Mouse (Mus musculus): Measurements from ENCODE around the gene Sfpq.
"Not testable (repeated sequence)": the region's sequence is repeated elsewhere in the genome, so short reads cannot be mapped to it uniquely, and the experiment has no call there.

Gene Sfpq

GRCm38 (mm10) chr4:127021151-127021945, at the start of gene Sfpq:
Gene Sfpq (plus strand): TSS chr4:127021324.
- DNase-seq (ENCODE audit: extremely low spot score, low read depth, low spot score): peak; percentile 99

DNA sequence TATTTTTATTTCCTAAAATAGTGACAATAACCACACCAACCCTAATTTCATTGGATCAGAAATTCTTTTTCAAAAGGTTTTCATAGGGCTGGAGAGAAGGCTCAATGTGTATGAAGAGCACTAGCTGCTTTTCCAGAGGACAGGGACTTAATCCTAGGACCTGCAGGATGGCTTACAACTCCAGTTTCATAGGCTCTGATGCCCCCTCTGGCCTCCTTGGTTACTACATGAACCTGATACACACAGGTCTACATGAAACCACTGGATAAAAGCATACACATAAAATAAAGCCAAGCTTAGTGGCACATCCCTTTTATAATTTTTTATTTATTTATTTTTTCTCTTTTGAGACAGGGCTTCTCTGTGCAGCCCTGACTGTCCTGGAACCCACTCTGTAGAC, 43.7 kb upstream of the Sfpq start:
- no peak for DNase-seq (ENCODE audit: extremely low spot score, low read depth, low spot score)

GRCm38 (mm10) chr4:126978706-126979105, 42.4 kb upstream of the Sfpq start:
- DNase-seq (ENCODE audit: extremely low spot score, low read depth, low spot score): no peak

GRCm38 (mm10) chr4:126983321-126983720, 37.8 kb upstream of the Sfpq start:
- no peak for DNase-seq (ENCODE audit: extremely low spot score, low read depth, low spot score)

GRCm38 (mm10) chr4:126983736-126984525, 37.2 kb upstream of the Sfpq start:
- DNase-seq (ENCODE audit: extremely low spot score, low read depth, low spot score): not testable (repeated sequence)

GRCm38 (mm10) chr4:126986768-126987167, 34.4 kb upstream of the Sfpq start:
- no peak for DNase-seq (ENCODE audit: extremely low spot score, low read depth, low spot score)

- DNase-seq (ENCODE audit: extremely low spot score, low read depth, low spot score): no peak
Observed at GRCm38 (mm10) chr4:126988503-126988902, 32.6 kb upstream of the Sfpq start.

DNA sequence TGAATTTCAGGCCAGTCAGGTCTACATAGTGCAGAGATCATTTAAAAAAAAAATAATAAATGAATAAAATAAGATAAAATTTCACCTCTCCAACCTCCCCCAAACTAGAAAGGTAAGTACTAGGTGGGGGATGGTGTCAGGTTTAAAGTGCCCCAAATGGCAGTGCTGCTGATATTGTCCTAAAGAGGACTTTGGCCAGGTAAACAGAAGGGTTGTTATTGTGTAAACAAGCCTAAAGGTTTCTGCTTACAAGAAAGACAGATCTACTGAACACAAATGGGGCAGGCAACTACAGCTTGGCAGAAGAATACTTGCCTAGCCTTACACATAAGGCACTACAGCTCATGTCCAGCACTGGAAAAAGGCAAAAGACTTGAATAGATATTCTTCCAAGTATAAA, 30.6 kb upstream of the Sfpq start:
- DNase-seq (ENCODE audit: extremely low spot score, low read depth, low spot score): no peak

DNA sequence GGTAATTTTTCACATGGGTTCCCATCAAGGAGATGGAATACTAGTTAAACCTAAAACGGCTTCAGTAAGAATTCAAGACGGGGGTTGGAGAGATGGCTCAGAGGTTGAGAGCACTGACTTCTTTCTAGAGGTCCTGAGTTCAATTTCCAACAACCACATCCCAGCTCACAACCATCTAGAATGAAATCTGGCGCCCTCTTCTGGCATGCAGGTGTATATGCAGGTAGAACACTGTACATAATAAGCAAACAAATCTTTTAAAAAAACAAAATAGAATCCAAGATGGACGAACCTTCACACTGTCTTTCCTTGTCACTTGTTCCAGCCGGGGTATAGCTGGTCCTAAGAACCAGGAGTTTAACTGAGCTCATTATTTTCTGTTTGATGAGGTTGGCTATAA, 28.8 kb upstream of the Sfpq start:
- DNase-seq (ENCODE audit: extremely low spot score, low read depth, low spot score): no peak

DNA sequence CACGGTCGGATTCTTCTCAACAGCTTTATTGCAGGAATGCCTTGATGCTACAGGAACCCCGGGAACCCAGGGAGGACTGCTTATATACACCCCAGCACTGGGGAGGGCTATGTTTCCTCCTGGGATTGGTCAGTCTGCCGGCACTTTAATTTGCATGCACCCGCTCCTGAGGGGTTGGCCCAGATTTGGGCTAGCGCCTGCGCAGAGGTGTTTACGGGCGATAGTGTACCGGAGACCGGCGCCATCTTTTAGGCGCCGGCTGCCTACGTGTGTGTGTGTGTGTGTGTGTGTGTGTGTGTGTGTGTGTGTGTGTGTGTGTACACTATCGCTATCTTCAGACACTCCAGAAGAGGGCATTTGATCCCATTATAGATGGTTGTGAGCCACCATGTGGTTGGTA, 21.8 kb upstream of the Sfpq start:
- not testable (repeated sequence) for DNase-seq (ENCODE audit: extremely low spot score, low read depth, low spot score)

DNA sequence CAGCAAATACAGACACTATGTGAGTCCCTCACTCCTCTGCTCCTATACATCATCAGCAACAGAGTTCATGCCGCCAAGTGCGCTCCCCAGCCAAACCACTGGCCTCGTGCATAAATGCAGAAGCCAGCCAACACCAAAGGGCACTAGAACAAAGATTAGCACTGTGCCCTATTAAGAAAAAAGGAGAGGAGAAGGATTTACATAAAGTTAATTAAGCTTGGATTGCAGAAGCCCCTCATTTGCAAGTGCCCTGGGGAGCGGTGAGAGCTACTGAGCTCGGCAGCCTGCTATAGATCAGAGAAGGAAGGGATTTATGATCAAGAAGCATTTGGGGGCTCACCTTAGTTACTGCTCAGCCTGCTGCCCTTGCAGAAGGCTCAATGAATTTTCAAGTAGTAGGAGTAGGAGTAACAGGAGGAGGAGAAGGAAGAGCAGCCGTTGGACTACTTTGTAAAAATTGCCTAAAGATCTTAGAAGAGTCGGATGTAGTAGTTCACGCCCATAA, 20.5 kb upstream of the Sfpq start:
- DNase-seq (ENCODE audit: extremely low spot score, low read depth, low spot score): no peak

- DNase-seq (ENCODE audit: extremely low spot score, low read depth, low spot score): no peak
Observed at GRCm38 (mm10) chr4:127004384-127004783, 16.7 kb upstream of the Sfpq start.

DNA sequence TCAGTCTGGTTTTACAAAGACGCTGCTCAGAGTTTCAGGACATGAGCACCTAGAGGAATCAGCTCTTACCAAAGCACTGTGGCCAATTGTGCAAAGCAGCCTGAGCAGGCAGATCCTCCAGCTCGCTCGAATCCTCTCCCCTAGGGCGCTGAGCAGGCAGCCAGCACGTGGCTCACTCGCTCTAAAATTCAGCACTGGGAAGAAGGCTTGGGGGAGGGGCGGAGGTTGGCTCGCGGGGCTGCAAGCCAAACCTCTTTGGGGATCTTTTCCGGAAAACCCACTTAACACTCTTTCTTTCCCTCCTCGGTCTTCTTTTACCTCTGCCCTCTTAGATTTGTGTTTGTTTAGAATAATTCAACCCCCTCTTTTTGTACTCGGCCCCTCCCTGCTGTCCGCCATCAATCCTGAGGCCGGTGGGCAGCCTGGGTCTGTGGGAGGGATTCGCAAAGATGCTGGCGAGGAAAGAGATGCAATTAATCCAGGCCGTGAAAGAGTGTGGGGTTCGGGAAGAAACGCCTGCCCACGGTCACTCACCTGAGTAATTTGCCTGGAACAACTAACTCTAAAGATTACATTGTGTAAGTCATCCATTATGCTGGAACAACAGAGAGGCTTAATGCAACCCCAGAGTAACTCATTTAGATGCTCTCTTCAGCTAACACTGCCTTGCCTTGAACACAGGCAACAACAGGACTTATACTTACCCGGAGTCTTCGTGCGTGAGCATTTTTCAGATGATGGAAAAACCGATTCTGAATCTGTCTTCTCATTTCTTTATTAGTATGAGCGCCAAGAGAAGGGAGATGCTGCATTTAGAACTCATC, 15.8 kb upstream of the Sfpq start:
- DNase-seq (ENCODE audit: extremely low spot score, low read depth, low spot score): no peak

DNA sequence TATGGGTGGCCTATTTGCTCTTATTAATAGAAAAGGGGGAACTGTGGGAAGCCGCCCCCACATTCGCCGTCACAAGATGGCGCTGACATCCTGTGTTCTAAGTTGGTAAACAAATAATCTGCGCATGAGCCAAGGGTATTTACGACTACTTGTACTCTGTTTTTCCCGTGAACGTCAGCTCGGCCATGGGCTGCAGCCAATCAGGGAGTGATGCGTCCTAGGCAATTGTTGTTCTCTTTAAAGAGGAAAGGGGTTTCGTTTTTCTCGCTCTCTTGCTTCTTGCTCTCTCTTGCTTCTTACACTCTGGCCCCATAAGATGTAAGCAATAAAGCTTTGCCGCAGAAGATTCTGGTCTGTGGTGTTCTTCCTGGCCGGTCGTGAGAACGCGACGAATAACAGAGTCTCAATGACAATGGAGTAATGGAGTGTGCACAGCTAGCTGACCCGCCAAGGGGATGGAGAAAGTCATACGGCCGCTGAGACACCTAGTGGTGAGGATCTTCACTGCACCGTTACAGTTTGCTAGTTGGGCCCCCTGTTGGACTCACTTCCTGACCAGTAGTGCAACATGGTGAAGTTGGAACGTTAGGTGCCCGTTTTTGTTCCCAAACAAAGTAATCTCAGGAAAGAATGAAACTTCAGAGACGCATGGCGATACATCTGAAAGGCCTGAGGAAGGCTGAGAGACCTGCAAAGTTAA, 5.7 kb upstream of the Sfpq start:
- DNase-seq (ENCODE audit: extremely low spot score, low read depth, low spot score): not testable (repeated sequence)

DNA sequence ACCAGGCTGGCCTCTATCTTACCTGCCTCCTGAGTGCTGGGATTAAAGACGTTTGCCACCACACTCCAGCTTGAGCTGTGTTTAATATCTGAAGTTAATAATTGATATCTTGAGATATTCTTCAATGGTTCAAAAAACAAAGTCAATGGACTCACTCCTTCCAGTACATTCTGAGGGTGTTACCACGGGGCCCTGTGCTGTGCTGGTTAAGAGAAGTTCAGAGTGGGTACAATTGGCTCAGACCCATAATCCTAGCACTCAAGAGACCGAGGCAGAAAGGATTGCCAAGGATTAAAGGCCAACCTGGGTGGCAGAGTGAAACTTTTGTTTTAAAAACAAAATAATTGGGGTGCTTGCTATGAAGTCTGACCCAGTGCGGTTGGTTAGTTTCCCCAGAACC, 4.8 kb upstream of the Sfpq start:
- no peak for DNase-seq (ENCODE audit: extremely low spot score, low read depth, low spot score)

GRCm38 (mm10) chr4:127020411-127021150, 543 bp upstream of the Sfpq start:
- DNase-seq (ENCODE audit: extremely low spot score, low read depth, low spot score): no peak

DNA sequence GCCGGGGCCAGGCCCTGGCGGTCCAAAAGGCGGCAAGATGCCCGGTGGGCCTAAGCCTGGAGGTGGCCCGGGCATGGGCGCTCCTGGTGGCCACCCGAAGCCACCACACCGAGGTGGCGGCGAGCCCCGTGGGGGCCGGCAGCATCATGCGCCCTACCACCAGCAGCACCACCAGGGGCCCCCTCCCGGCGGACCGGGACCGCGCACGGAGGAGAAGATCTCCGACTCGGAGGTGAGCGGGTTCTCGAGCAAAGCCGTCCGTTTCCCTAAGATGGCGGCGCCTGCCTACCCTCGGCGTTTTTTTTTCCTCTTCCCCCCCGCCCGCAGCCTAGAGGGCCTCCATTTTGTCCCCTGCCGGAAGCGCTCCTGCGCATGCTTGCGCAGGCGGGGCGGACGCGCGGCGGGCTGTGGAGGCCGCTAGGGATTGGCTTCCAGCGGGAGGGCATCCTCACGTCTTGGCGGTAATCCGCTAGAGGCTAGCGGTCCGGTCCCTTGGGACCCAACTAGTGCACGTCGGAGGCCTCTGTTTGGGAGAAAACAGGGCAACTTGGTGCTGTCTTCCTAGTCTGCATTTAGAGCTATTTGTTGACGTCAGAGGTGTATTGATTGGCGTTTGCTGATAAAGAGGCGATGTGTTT, 984 bp downstream of the Sfpq start:
- DNase-seq (ENCODE audit: extremely low spot score, low read depth, low spot score): no peak

DNA sequence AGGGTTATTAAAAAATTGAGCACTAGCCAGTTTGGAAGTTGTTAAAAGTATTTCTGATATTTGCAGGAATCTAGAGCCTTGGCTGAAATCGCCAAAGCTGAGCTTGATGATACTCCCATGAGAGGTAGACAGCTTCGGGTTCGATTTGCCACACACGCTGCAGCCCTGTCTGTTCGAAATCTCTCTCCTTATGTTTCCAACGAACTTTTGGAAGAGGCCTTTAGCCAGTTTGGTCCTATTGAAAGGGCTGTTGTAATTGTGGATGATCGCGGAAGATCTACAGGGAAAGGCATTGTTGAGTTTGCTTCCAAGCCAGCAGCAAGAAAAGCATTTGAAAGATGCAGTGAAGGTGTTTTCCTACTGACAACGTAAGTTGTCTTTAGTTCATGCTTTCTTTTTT, 2.1 kb downstream of the Sfpq start:
- DNase-seq (ENCODE audit: extremely low spot score, low read depth, low spot score): no peak

DNA sequence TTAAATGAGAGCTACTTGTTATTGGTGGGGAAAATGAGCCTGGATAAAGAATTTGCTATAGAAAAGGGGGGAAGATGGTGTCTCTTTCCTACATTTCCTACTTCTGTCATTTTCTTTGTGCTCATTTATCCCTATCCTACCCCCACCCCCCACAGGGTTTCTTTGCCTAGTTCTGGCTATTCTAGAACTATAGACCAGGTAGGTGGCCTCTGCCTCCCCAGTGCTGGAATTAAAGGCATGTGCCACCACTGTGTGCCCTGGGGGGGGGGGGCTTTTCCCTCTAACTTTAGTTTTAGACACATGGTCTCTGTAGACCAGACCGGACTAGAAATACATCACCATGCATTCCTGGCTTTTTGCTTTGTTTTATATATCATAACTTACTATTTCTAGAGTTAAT, 3.1 kb downstream of the Sfpq start:
- DNase-seq (ENCODE audit: extremely low spot score, low read depth, low spot score): no peak
